12 mouse cellular contexts compared by ENCODE assay signal in genomic region chr11:84827492-84827891, GRCm38 (mm10). TPM values are rescaled to one million over a fixed set of nuclear protein-coding genes. Genes with fewer than 3 reads are reported as not detected.
DNase-seq lines count a peak whose midpoint lies in the region; ATAC-seq and TF ChIP-seq lines count a peak whose summit lies in the region.
"Had no signal": no experiment of that assay in that cellular context is flagged by ENCODE, and none has a peak within 500 bp of the region (broad histone marks: within the 10 kb centered on the region; RNA-seq: fewer than 3 reads in every experiment).

No protein-coding gene starts in this region.

- H3K4me2 ChIP-seq in heart, embryonic 11.5 days = peak overlapping the region; percentile 80
- no peak overlapping the region for H3K4me2 ChIP-seq in stomach, embryonic 15.5 days
- no peak overlapping the region for H3K4me2 ChIP-seq in stomach, postnatal 0 days (replicated peaks; ENCODE audit: low read depth)

- no peak overlapping the region for H3K27ac ChIP-seq in heart, embryonic 11.5 days (ENCODE audit: low read depth, low read length)
- no peak overlapping the region for H3K27ac ChIP-seq in stomach, embryonic 15.5 days
- H3K27ac ChIP-seq in stomach, postnatal 0 days (replicated peaks) = no peak overlapping the region
- no peak overlapping the region for H3K27ac ChIP-seq in limb, embryonic 10.5 days

- no peaks in the 10 kb centered on the region for H3K9me3 ChIP-seq in heart, embryonic 11.5 days (replicated peaks; ENCODE audit: control insufficient read depth, low read length)
- no peaks in the 10 kb centered on the region for H3K9me3 ChIP-seq in stomach, embryonic 15.5 days
- no peaks in the 10 kb centered on the region for H3K9me3 ChIP-seq in stomach, postnatal 0 days (ENCODE audit: control insufficient read depth, low read length)
- no peaks in the 10 kb centered on the region for H3K9me3 ChIP-seq in limb, embryonic 10.5 days (replicated peaks)

- H3K4me1 ChIP-seq in heart, embryonic 11.5 days (ENCODE audit: control insufficient read depth, insufficient read depth, low read length) = peaks cover 43% of the 10 kb centered on the region
- H3K4me1 ChIP-seq in stomach, embryonic 15.5 days = peaks cover 7% of the 10 kb centered on the region; the same call in 1 of the 2 replicates
- peaks cover 2% of the 10 kb centered on the region for H3K4me1 ChIP-seq in stomach, postnatal 0 days (replicated peaks; ENCODE audit: control insufficient read depth, insufficient read depth)
- H3K4me1 ChIP-seq in limb, embryonic 10.5 days = peaks cover 20% of the 10 kb centered on the region

- H3K4me3 ChIP-seq in heart, embryonic 11.5 days (ENCODE audit: low read depth, low read length) = peak overlapping the region; percentile 84
- peak overlapping the region; percentile 5; the same call in 1 of the 2 replicates for H3K4me3 ChIP-seq in stomach, embryonic 15.5 days (replicated peaks)
- H3K4me3 ChIP-seq in stomach, postnatal 0 days (ENCODE audit: low read depth, low read length) = no peak overlapping the region
- H3K4me3 ChIP-seq in limb, embryonic 10.5 days = peak overlapping the region; percentile 90; the same call in 1 of the 2 replicates

- 0 out of 2 replicates have a peak, but pooled peaks cover 3% of the 10 kb centered on the region for H3K36me3 ChIP-seq in heart, embryonic 11.5 days (ENCODE audit: control insufficient read depth, insufficient read depth, low read length)
- peaks cover 10% of the 10 kb centered on the region; the same call in 1 of the 2 replicates for H3K36me3 ChIP-seq in stomach, embryonic 15.5 days
- H3K36me3 ChIP-seq in stomach, postnatal 0 days (ENCODE audit: control insufficient read depth, insufficient read depth, low read length) = peaks cover 6% of the 10 kb centered on the region; the same call in 1 of the 2 replicates
- peaks cover 27% of the 10 kb centered on the region for H3K36me3 ChIP-seq in limb, embryonic 10.5 days

- TF ChIP-seq CTCF in stomach, postnatal 0 days (IDR thresholded peaks at IDR 0.05; ENCODE audit: low read depth) = no peak

- no peak for ATAC-seq in heart, embryonic 11.5 days (replicated peaks; ENCODE audit: insufficient number of reproducible peaks, low FRiP score, low TSS enrichment)
- no peak for ATAC-seq in stomach, embryonic 15.5 days (ENCODE audit: insufficient read depth, low FRiP score, low read depth)
- ATAC-seq in stomach, postnatal 0 days (ENCODE audit: low FRiP score, low TSS enrichment) = no peak

- H3K27me3 ChIP-seq in heart, embryonic 11.5 days (ENCODE audit: control insufficient read depth, insufficient read depth, low read length) = no peaks in the 10 kb centered on the region; the same call in 1 of the 2 replicates
- no peaks in the 10 kb centered on the region for H3K27me3 ChIP-seq in stomach, embryonic 15.5 days (replicated peaks)
- H3K27me3 ChIP-seq in stomach, postnatal 0 days (ENCODE audit: control insufficient read depth, insufficient read depth, low read length) = no peaks in the 10 kb centered on the region
- H3K27me3 ChIP-seq in limb, embryonic 10.5 days (ENCODE audit: low read depth, poor library complexity, severe bottlenecking) = no peaks in the 10 kb centered on the region

- peak overlapping the region; percentile 24; the same call in 1 of the 2 replicates for H3K9ac ChIP-seq in heart, embryonic 11.5 days (ENCODE audit: low read depth, low read length)
- no peak overlapping the region for H3K9ac ChIP-seq in stomach, embryonic 15.5 days
- H3K9ac ChIP-seq in stomach, postnatal 0 days (ENCODE audit: low read length) = no peak overlapping the region

- no peak for DNase-seq in heart, adult 9 months (ENCODE audit: low spot score in 2 of 2)
- no peak for DNase-seq in stomach, postnatal 0 days (ENCODE audit: low spot score)
- no peak for DNase-seq in limb, embryonic 10.5 days (ENCODE audit: low spot score)
- no peak for DNase-seq in layer of hippocampus, postnatal 25 days (ENCODE audit: extremely low spot score in 1 of 2, low spot score in 1 of 2)
- no peak for DNase-seq in spleen, postnatal 4 days (ENCODE audit: low spot score in 2 of 2)
- DNase-seq: cerebellum, adult 9-11 months; layer of hippocampus, adult 9-11 months; lung, postnatal 10 days; right cerebral cortex, adult 18-20 months; thymus, postnatal 14 days had no signal

- no peak for TF ChIP-seq EP300 in stomach, postnatal 0 days (optimal IDR thresholded peaks at IDR 0.05)

RNA-seq across cellular contexts. Expression of gene Dhrs11, which starts 1.3 kb away (rescaled TPM):
- 34.3 and 43.5 TPM in 2 replicates for polyA plus RNA-seq in heart, embryonic 11.5 days (2014; fragmentation: Nextera tagmentation; extraction: Ambion mirVana)
- polyA plus RNA-seq in stomach, embryonic 15.5 days (2015; fragmentation: Nextera tagmentation; extraction: Ambion mirVana) = 32.0 and 38.2 TPM in 2 replicates
- polyA plus RNA-seq in stomach, postnatal 0 days (2015; fragmentation: Nextera tagmentation; extraction: Ambion mirVana) = 10.7 and 12.3 TPM in 2 replicates
- polyA plus RNA-seq in limb, embryonic 10.5 days (2016; fragmentation: Nextera tagmentation; extraction: Ambion mirVana) = 12.6 and 14.2 TPM in 2 replicates
- 1 to 10 TPM; 4.6 to 6.6 TPM for total RNA-seq in layer of hippocampus, postnatal 25 days (2021)

RNA-seq across cellular contexts. Expression of gene Mrm1, which starts 8.2 kb away (rescaled TPM):
- polyA plus RNA-seq in heart, embryonic 11.5 days (2014; fragmentation: Nextera tagmentation; extraction: Ambion mirVana) = 13.0 and 13.4 TPM in 2 replicates
- 14.5 and 15.5 TPM in 2 replicates for polyA plus RNA-seq in stomach, embryonic 15.5 days (2015; fragmentation: Nextera tagmentation; extraction: Ambion mirVana)
- polyA plus RNA-seq in stomach, postnatal 0 days (2015; fragmentation: Nextera tagmentation; extraction: Ambion mirVana) = 9.0 and 10.3 TPM in 2 replicates
- 8.3 and 9.4 TPM in 2 replicates for polyA plus RNA-seq in limb, embryonic 10.5 days (2016; fragmentation: Nextera tagmentation; extraction: Ambion mirVana)
- total RNA-seq in layer of hippocampus, postnatal 25 days (2021) = 10 to 100 TPM; 11.4 to 12.2 TPM

RNA-seq across cellular contexts. Expression of gene Ggnbp2, which starts 43.1 kb away (rescaled TPM):
- 52.4 and 54.8 TPM in 2 replicates for polyA plus RNA-seq in heart, embryonic 11.5 days (2014; fragmentation: Nextera tagmentation; extraction: Ambion mirVana)
- polyA plus RNA-seq in stomach, embryonic 15.5 days (2015; fragmentation: Nextera tagmentation; extraction: Ambion mirVana) = 69.8 and 76.7 TPM in 2 replicates
- polyA plus RNA-seq in stomach, postnatal 0 days (2015; fragmentation: Nextera tagmentation; extraction: Ambion mirVana) = 40.6 and 44.5 TPM in 2 replicates
- polyA plus RNA-seq in limb, embryonic 10.5 days (2016; fragmentation: Nextera tagmentation; extraction: Ambion mirVana) = 53.6 and 61.5 TPM in 2 replicates
- total RNA-seq in layer of hippocampus, postnatal 25 days (2021) = 10 to 100 TPM; 76.5 to 90.6 TPM

RNA-seq across cellular contexts. Expression of gene Myo19, which starts 52.5 kb away (rescaled TPM):
- 7.2 and 7.7 TPM in 2 replicates for polyA plus RNA-seq in heart, embryonic 11.5 days (2014; fragmentation: Nextera tagmentation; extraction: Ambion mirVana)
- 6.8 and 7.8 TPM in 2 replicates for polyA plus RNA-seq in stomach, embryonic 15.5 days (2015; fragmentation: Nextera tagmentation; extraction: Ambion mirVana)
- 5.7 and 7.3 TPM in 2 replicates for polyA plus RNA-seq in stomach, postnatal 0 days (2015; fragmentation: Nextera tagmentation; extraction: Ambion mirVana)
- 16.4 and 16.9 TPM in 2 replicates for polyA plus RNA-seq in limb, embryonic 10.5 days (2016; fragmentation: Nextera tagmentation; extraction: Ambion mirVana)
- 10 to 100 TPM in 1 of 2 experiments, 1 to 10 TPM in 1; 6.8 to 10.1 TPM for total RNA-seq in layer of hippocampus, postnatal 25 days (2021)

RNA-seq across cellular contexts. Expression of gene Pigw, which starts 52.6 kb away (rescaled TPM):
- polyA plus RNA-seq in heart, embryonic 11.5 days (2014; fragmentation: Nextera tagmentation; extraction: Ambion mirVana) = 2.0 and 4.0 TPM in 2 replicates
- 2.9 and 3.5 TPM in 2 replicates for polyA plus RNA-seq in stomach, embryonic 15.5 days (2015; fragmentation: Nextera tagmentation; extraction: Ambion mirVana)
- polyA plus RNA-seq in stomach, postnatal 0 days (2015; fragmentation: Nextera tagmentation; extraction: Ambion mirVana) = 1.8 and 2.4 TPM in 2 replicates
- 2.1 and 3.1 TPM in 2 replicates for polyA plus RNA-seq in limb, embryonic 10.5 days (2016; fragmentation: Nextera tagmentation; extraction: Ambion mirVana)
- total RNA-seq in layer of hippocampus, postnatal 25 days (2021) = 1 to 10 TPM; 7.1 to 8.5 TPM
